Mouse (Mus musculus): ENCODE results near the gene Setd1a.
"Not testable (repeated sequence)": the region's sequence is repeated elsewhere in the genome, so short reads cannot be mapped to it uniquely, and the experiment has no call there.

The Setd1a gene

GRCm38 (mm10) chr7:127837878-127838277 lies 61.4 kb downstream of the Setd1a start:
- DNase-seq (ENCODE audit: low read depth), result not testable (repeated sequence)

GRCm38 (mm10) chr7:127840031-127840430 lies 63.6 kb downstream of the Setd1a start:
- not testable (repeated sequence) for DNase-seq (ENCODE audit: low read depth)

- DNase-seq (ENCODE audit: low read depth), result no peak
These were observed 64.4 kb downstream of the Setd1a start for GRCm38 (mm10) chr7:127840886-127841285.

- DNase-seq (ENCODE audit: low read depth), result peak; percentile 94
These were observed 65.0 kb downstream of the Setd1a start for GRCm38 (mm10) chr7:127841340-127842000.

GRCm38 (mm10) chr7:127842001-127842718 lies 65.7 kb downstream of the Setd1a start:
- DNase-seq (ENCODE audit: low read depth), result peak; percentile 87

All from naive thymus-derived CD4-positive, alpha-beta T cell, adult 2 months (primary cell).